11 mouse cellular contexts compared by ENCODE assay signal in genomic region chr7:130648061-130648460, GRCm38 (mm10).
DNase-seq lines count a peak whose midpoint lies in the region; ATAC-seq lines count a peak whose summit lies in the region.
"Had no signal": no experiment of that assay in that cellular context is flagged by ENCODE, and none has a peak within 500 bp of the region (broad histone marks: within the 10 kb centered on the region; RNA-seq: fewer than 3 reads in every experiment).

No protein-coding gene starts in this region.

- H3K9me3 ChIP-seq in hindbrain, embryonic 10.5 days: no peaks in the 10 kb centered on the region
- no peaks in the 10 kb centered on the region for H3K9me3 ChIP-seq in hindbrain, embryonic 12.5 days (replicated peaks)
- no peaks in the 10 kb centered on the region for H3K9me3 ChIP-seq in neural tube, embryonic 12.5 days
- no peaks in the 10 kb centered on the region for H3K9me3 ChIP-seq in embryonic facial prominence, embryonic 15.5 days (replicated peaks)

- no peak overlapping the region for H3K9ac ChIP-seq in hindbrain, embryonic 12.5 days
- H3K9ac ChIP-seq in neural tube, embryonic 12.5 days: no peak overlapping the region
- no peak overlapping the region for H3K9ac ChIP-seq in embryonic facial prominence, embryonic 15.5 days

- 82% methylated on average over 4 of the region's 4 CpGs for WGBS in hindbrain, embryonic 10.5 days
- WGBS in hindbrain, embryonic 12.5 days: 86% methylated on average over 4 of the region's 4 CpGs
- whole genome bisulfite sequencing in neural tube, embryonic 12.5 days: 81% methylated on average over 4 of the region's 4 CpGs
- 70% methylated on average over 4 of the region's 4 CpGs for WGBS in embryonic facial prominence, embryonic 15.5 days

- H3K4me1 ChIP-seq in hindbrain, embryonic 10.5 days (replicated peaks): peaks cover 62% of the 10 kb centered on the region
- peaks cover 33% of the 10 kb centered on the region for H3K4me1 ChIP-seq in hindbrain, embryonic 12.5 days
- H3K4me1 ChIP-seq in neural tube, embryonic 12.5 days: peaks cover 13% of the 10 kb centered on the region; the same call in 1 of the 2 replicates
- peaks cover 45% of the 10 kb centered on the region for H3K4me1 ChIP-seq in embryonic facial prominence, embryonic 15.5 days

- H3K4me2 ChIP-seq in hindbrain, embryonic 12.5 days (replicated peaks): no peak overlapping the region
- 0 out of 2 replicates have a peak overlapping the region, but pooled peaks have one; percentile 81 for H3K4me2 ChIP-seq in neural tube, embryonic 12.5 days (replicated peaks)
- H3K4me2 ChIP-seq in embryonic facial prominence, embryonic 15.5 days (replicated peaks): peak overlapping the region; percentile 93; the same call in 1 of the 2 replicates

- H3K27me3 ChIP-seq in hindbrain, embryonic 10.5 days (ENCODE audit: insufficient read depth, poor library complexity, severe bottlenecking): peaks cover 4% of the 10 kb centered on the region; the same call in 1 of the 2 replicates
- no peaks in the 10 kb centered on the region for H3K27me3 ChIP-seq in hindbrain, embryonic 12.5 days
- H3K27me3 ChIP-seq in neural tube, embryonic 12.5 days (replicated peaks): no peaks in the 10 kb centered on the region
- no peaks in the 10 kb centered on the region for H3K27me3 ChIP-seq in embryonic facial prominence, embryonic 15.5 days
- H3K27me3 ChIP-seq in splenic B cell, adult 2 months (ENCODE audit: control insufficient read depth, insufficient read depth, low read length, poor library complexity, severe bottlenecking): no peaks in the 10 kb centered on the region

- no peak overlapping the region; the same call in 1 of the 2 replicates for H3K4me3 ChIP-seq in hindbrain, embryonic 10.5 days
- no peak overlapping the region for H3K4me3 ChIP-seq in hindbrain, embryonic 12.5 days
- H3K4me3 ChIP-seq in neural tube, embryonic 12.5 days: no peak overlapping the region
- H3K4me3 ChIP-seq in embryonic facial prominence, embryonic 15.5 days (replicated peaks): peak overlapping the region; percentile 69; the same call in 1 of the 2 replicates

- no peak for ATAC-seq in hindbrain, embryonic 12.5 days (ENCODE audit: low FRiP score)
- no peak for ATAC-seq in neural tube, embryonic 12.5 days (ENCODE audit: low FRiP score, low read depth)
- no peak for ATAC-seq in embryonic facial prominence, embryonic 15.5 days (ENCODE audit: insufficient number of reproducible peaks, low FRiP score, low TSS enrichment, low read depth)

- no peaks in the 10 kb centered on the region for H3K36me3 ChIP-seq in hindbrain, embryonic 10.5 days
- H3K36me3 ChIP-seq in hindbrain, embryonic 12.5 days: no peaks in the 10 kb centered on the region
- H3K36me3 ChIP-seq in neural tube, embryonic 12.5 days: no peaks in the 10 kb centered on the region
- no peaks in the 10 kb centered on the region for H3K36me3 ChIP-seq in embryonic facial prominence, embryonic 15.5 days
- no peaks in the 10 kb centered on the region for H3K36me3 ChIP-seq in splenic B cell, adult 2 months (ENCODE audit: control insufficient read depth, insufficient read depth, low read length, poor library complexity, severe bottlenecking)

- peak overlapping the region; percentile 95 for H3K27ac ChIP-seq in hindbrain, embryonic 10.5 days
- H3K27ac ChIP-seq in hindbrain, embryonic 12.5 days: no peak overlapping the region
- H3K27ac ChIP-seq in neural tube, embryonic 12.5 days: no peak overlapping the region
- H3K27ac ChIP-seq in embryonic facial prominence, embryonic 15.5 days (replicated peaks): no peak overlapping the region

- DNase-seq in hindbrain, embryonic 10.5 days (ENCODE audit: low spot score): no peak
- DNase-seq in neural tube, embryonic 10.5 days (ENCODE audit: extremely low spot score, low spot score): no peak
- peak; percentile 10 for DNase-seq in splenic B cell, adult 2 months (ENCODE audit: low read depth, low spot score)
- no peak for DNase-seq in frontal cortex, postnatal 25 days (ENCODE audit: low spot score in 2 of 2)
- no peak for DNase-seq in liver
- DNase-seq: adrenal gland, adult 2 months; cerebellum, adult 18-20 months; kidney, postnatal 14 days had no signal
